Mouse (Mus musculus): ENCODE data around the gene Rpp40. TPM values are rescaled to one million over a fixed set of nuclear protein-coding genes. Genes with fewer than 3 reads are reported as not detected.

The Rpp40 gene
- polyA plus RNA-seq, 1 experiment from 2014 or later: 7.9 TPM

- Histone ChIP-seq H3K9me3 (replicated peaks) (no peaks in the 10 kb centered on the region), H3K27ac (replicated peaks) (no peak overlapping the region), H3K4me3 (replicated peaks) (no peak overlapping the region), H3K4me1 (0 out of 2 replicates have a peak, but pooled peaks cover 7% of the 10 kb centered on the region), H3K36me3 (no peaks in the 10 kb centered on the region), H3K9ac (replicated peaks) (no peak overlapping the region), H3K27me3 (replicated peaks) (no peaks in the 10 kb centered on the region), H3K4me2 (no peak overlapping the region)
- no peak for ATAC-seq (ENCODE audit: low FRiP score)
- 43% methylated on average over 15 of the region's 15 CpGs for WGBS
Observed at GRCm38 (mm10) chr13:35886121-35886725, 19.9 kb downstream of the Rpp40 start.

GRCm38 (mm10) chr13:35880555-35881046 lies 25.6 kb downstream of the Rpp40 start:
- Histone ChIP-seq H3K36me3 (no peaks in the 10 kb centered on the region), H3K4me1 (0 out of 2 replicates have a peak, but pooled peaks cover 9% of the 10 kb centered on the region), H3K27ac (replicated peaks) (no peak overlapping the region), H3K9me3 (replicated peaks) (no peaks in the 10 kb centered on the region), H3K4me3 (replicated peaks) (no peak overlapping the region), H3K4me2 (no peak overlapping the region), H3K27me3 (replicated peaks) (no peaks in the 10 kb centered on the region), H3K9ac (replicated peaks) (no peak overlapping the region)
- 62% methylated on average over 6 of the region's 6 CpGs for WGBS
- no peak for ATAC-seq (ENCODE audit: low FRiP score)

GRCm38 (mm10) chr13:35879519-35879918 lies 26.6 kb downstream of the Rpp40 start:
- Histone ChIP-seq H3K4me1 (0 out of 2 replicates have a peak, but pooled peaks cover 5% of the 10 kb centered on the region), H3K4me2 (no peak overlapping the region), H3K9ac (replicated peaks) (no peak overlapping the region), H3K9me3 (replicated peaks) (no peaks in the 10 kb centered on the region), H3K27me3 (replicated peaks) (no peaks in the 10 kb centered on the region), H3K27ac (replicated peaks) (no peak overlapping the region), H3K36me3 (no peaks in the 10 kb centered on the region), H3K4me3 (replicated peaks) (no peak overlapping the region)
- WGBS: 87% methylated on average over 5 of the region's 5 CpGs
- ATAC-seq (ENCODE audit: low FRiP score): no peak

GRCm38 (mm10) chr13:35879068-35879467 lies 27.1 kb downstream of the Rpp40 start:
- Histone ChIP-seq H3K27me3 (replicated peaks) (no peaks in the 10 kb centered on the region), H3K4me2 (no peak overlapping the region), H3K27ac (replicated peaks) (no peak overlapping the region), H3K9me3 (replicated peaks) (no peaks in the 10 kb centered on the region), H3K9ac (replicated peaks) (no peak overlapping the region), H3K4me1 (0 out of 2 replicates have a peak, but pooled peaks cover 5% of the 10 kb centered on the region), H3K36me3 (no peaks in the 10 kb centered on the region), H3K4me3 (replicated peaks) (no peak overlapping the region)
- WGBS: 55% methylated on average over 5 of the region's 5 CpGs
- ATAC-seq (ENCODE audit: low FRiP score): no peak

GRCm38 (mm10) chr13:35878282-35878681 lies 27.9 kb downstream of the Rpp40 start:
- no peak for ATAC-seq (ENCODE audit: low FRiP score)
- no peak overlapping the region for H3K4me2 ChIP-seq
- H3K36me3 ChIP-seq: no peaks in the 10 kb centered on the region
- H3K4me3 ChIP-seq (replicated peaks): no peak overlapping the region
- 60% methylated on average over 1 of the region's 1 CpGs for WGBS
- no peaks in the 10 kb centered on the region for H3K27me3 ChIP-seq (replicated peaks)
- 0 out of 2 replicates have a peak, but pooled peaks cover 5% of the 10 kb centered on the region for H3K4me1 ChIP-seq
- no peaks in the 10 kb centered on the region for H3K9me3 ChIP-seq (replicated peaks)
- H3K9ac ChIP-seq (replicated peaks): no peak overlapping the region
- H3K27ac ChIP-seq (replicated peaks): no peak overlapping the region

GRCm38 (mm10) chr13:35875396-35875795 lies 30.8 kb downstream of the Rpp40 start:
- H3K9ac ChIP-seq (replicated peaks): no peak overlapping the region
- H3K36me3 ChIP-seq: no peaks in the 10 kb centered on the region
- H3K27me3 ChIP-seq (replicated peaks): no peaks in the 10 kb centered on the region
- H3K4me3 ChIP-seq (replicated peaks): no peak overlapping the region
- no peak overlapping the region for H3K4me2 ChIP-seq
- WGBS: 92% methylated on average over 5 of the region's 5 CpGs
- no peak for ATAC-seq (ENCODE audit: low FRiP score)
- no peaks in the 10 kb centered on the region for H3K4me1 ChIP-seq
- no peak overlapping the region for H3K27ac ChIP-seq (replicated peaks)
- no peaks in the 10 kb centered on the region for H3K9me3 ChIP-seq (replicated peaks)

- Histone ChIP-seq H3K4me3 (replicated peaks) (no peak overlapping the region), H3K9me3 (replicated peaks) (no peaks in the 10 kb centered on the region), H3K4me1 (no peaks in the 10 kb centered on the region), H3K27me3 (replicated peaks) (no peaks in the 10 kb centered on the region), H3K9ac (replicated peaks) (no peak overlapping the region), H3K36me3 (no peaks in the 10 kb centered on the region), H3K4me2 (no peak overlapping the region), H3K27ac (replicated peaks) (no peak overlapping the region)
- ATAC-seq (ENCODE audit: low FRiP score): no peak
- 80% methylated on average over 3 of the region's 3 CpGs for WGBS
Observed at GRCm38 (mm10) chr13:35871107-35871506, 35.1 kb downstream of the Rpp40 start.

GRCm38 (mm10) chr13:35870659-35871058 lies 35.5 kb downstream of the Rpp40 start:
- Histone ChIP-seq H3K9ac (replicated peaks) (no peak overlapping the region), H3K4me2 (no peak overlapping the region)

GRCm38 (mm10) chr13:35860916-35861315 lies 45.2 kb downstream of the Rpp40 start:
- no peaks in the 10 kb centered on the region for H3K36me3 ChIP-seq
- H3K4me2 ChIP-seq: no peak overlapping the region
- ATAC-seq (ENCODE audit: low FRiP score): no peak
- no peak overlapping the region for H3K4me3 ChIP-seq (replicated peaks)
- WGBS: 70% methylated on average over 8 of the region's 8 CpGs
- H3K27ac ChIP-seq (replicated peaks): no peak overlapping the region
- no peaks in the 10 kb centered on the region for H3K9me3 ChIP-seq (replicated peaks)
- no peak overlapping the region for H3K9ac ChIP-seq (replicated peaks)
- no peaks in the 10 kb centered on the region for H3K4me1 ChIP-seq
- no peaks in the 10 kb centered on the region for H3K27me3 ChIP-seq (replicated peaks)

More at GRCm38 (mm10) chr13:35870659-35871058, 35.5 kb downstream of the Rpp40 start:
- H3K9me3 ChIP-seq (replicated peaks): no peaks in the 10 kb centered on the region
- no peak overlapping the region for H3K27ac ChIP-seq (replicated peaks)
- H3K4me1 ChIP-seq: no peaks in the 10 kb centered on the region
- H3K36me3 ChIP-seq: no peaks in the 10 kb centered on the region
- WGBS: 91% methylated on average over 8 of the region's 8 CpGs
- H3K4me3 ChIP-seq (replicated peaks): no peak overlapping the region
- no peaks in the 10 kb centered on the region for H3K27me3 ChIP-seq (replicated peaks)
- ATAC-seq (ENCODE audit: low FRiP score): no peak

- H3K27ac ChIP-seq (replicated peaks): no peak overlapping the region
- H3K4me3 ChIP-seq (replicated peaks): no peak overlapping the region
- H3K4me1 ChIP-seq: no peaks in the 10 kb centered on the region
- no peaks in the 10 kb centered on the region for H3K9me3 ChIP-seq (replicated peaks)
- H3K27me3 ChIP-seq (replicated peaks): no peaks in the 10 kb centered on the region
- H3K9ac ChIP-seq (replicated peaks): no peak overlapping the region
- no peak overlapping the region for H3K4me2 ChIP-seq
- H3K36me3 ChIP-seq: no peaks in the 10 kb centered on the region
- no peak for ATAC-seq (ENCODE audit: low FRiP score)
- WGBS: 86% methylated on average over 7 of the region's 7 CpGs
Observed at GRCm38 (mm10) chr13:35857486-35857885, 48.7 kb downstream of the Rpp40 start.

GRCm38 (mm10) chr13:35852851-35853575 lies 53.1 kb downstream of the Rpp40 start:
- WGBS: 73% methylated on average over 2 of the region's 2 CpGs
- no peak for ATAC-seq (ENCODE audit: low FRiP score)
- H3K4me2 ChIP-seq: no peak overlapping the region
- H3K36me3 ChIP-seq: no peaks in the 10 kb centered on the region
- H3K4me1 ChIP-seq: no peaks in the 10 kb centered on the region
- H3K9ac ChIP-seq (replicated peaks): no peak overlapping the region
- no peaks in the 10 kb centered on the region for H3K27me3 ChIP-seq (replicated peaks)
- no peaks in the 10 kb centered on the region for H3K9me3 ChIP-seq (replicated peaks)
- no peak overlapping the region for H3K4me3 ChIP-seq (replicated peaks)
- no peak overlapping the region for H3K27ac ChIP-seq (replicated peaks)

- H3K9ac ChIP-seq (replicated peaks): no peak overlapping the region
- no peak for ATAC-seq (ENCODE audit: low FRiP score)
- H3K36me3 ChIP-seq: no peaks in the 10 kb centered on the region
- H3K27ac ChIP-seq (replicated peaks): no peak overlapping the region
- no peak overlapping the region for H3K4me3 ChIP-seq (replicated peaks)
- 92% methylated on average over 6 of the region's 6 CpGs for WGBS
- no peak overlapping the region for H3K4me2 ChIP-seq
- H3K27me3 ChIP-seq (replicated peaks): no peaks in the 10 kb centered on the region
- no peaks in the 10 kb centered on the region for H3K9me3 ChIP-seq (replicated peaks)
- H3K4me1 ChIP-seq: no peaks in the 10 kb centered on the region
Observed at GRCm38 (mm10) chr13:35851581-35851980, 54.6 kb downstream of the Rpp40 start.

Measured in neural tube, embryonic 15.5 days (tissue).